Mouse (Mus musculus) thymus, postnatal 4 days (tissue): ENCODE results near the gene Adam10.
A peak's percentile ranks its signal among the peaks of the same experiment; 100 is the strongest.

ENCODE experiments used
- DNase-seq: peaks from one replicate; pipeline ENCODE4 v3.0.0; 2021

Adam10 gene

DNA sequence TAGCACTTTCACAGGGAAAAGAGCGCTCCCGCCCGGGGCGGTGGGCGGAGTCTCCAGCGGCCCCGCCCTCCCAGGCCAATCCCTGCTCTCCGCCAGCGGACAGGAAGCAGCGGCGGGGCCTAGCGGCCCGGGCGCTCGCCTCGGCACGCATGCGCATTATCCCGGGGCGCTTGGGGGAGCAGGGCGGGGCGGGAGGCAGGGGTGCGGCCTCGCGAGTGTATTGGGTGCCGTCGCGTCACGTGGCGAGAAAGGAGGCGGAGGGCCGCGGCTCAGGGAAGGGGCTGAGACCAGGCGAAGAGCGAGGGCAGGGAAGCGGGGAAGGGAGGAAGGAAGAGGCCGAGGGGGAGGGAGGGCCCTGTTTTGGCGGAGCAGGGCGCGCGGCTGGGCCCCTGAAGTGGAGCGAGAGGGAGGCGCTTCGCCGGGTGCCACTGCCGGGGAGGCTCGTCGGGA lies at the start of gene Adam10:
TSS of gene Adam10 (plus strand) at position 316 of the 450 bp plus-strand sequence.
- DNase-seq: peak; percentile 99

DNA sequence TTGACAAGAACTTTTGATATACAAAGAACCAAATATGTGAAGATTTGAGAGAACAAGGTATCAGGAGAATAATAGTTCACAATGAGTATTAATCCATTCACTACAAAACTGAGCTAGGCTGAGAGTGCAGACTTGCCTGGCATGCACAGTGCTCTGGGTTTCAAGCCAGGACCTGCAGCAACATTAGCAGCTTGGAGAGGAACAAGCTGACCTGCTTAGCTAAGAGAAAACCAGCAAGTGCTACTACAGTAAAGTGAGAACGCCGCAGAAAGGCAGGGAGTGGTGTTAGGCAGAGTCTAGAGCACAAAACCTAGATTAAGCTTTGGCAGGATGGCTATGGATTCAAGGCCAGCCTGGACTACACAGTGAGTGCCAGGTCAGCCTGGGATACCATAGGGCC lies 49.1 kb upstream of the Adam10 start:
- DNase-seq: no peak

DNA sequence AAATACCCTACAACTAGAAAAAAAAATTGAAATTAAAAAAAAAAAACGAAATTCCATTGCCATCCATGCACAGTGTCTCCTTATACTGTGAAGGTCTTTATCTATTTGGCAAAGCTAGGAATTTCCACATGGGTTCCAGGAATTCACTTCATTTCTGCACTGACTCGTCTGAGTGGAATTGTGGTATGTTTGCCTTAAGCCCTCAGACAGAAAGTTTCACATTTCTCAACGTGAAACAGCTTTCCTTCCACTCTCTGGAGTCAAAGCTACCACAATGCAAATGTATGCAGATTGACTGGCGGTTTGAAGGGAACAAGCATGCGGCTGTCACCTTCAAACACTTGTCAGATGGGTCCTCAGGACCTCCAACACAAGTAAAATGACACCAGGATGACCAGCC lies 47.1 kb upstream of the Adam10 start:
- DNase-seq: no peak

DNA sequence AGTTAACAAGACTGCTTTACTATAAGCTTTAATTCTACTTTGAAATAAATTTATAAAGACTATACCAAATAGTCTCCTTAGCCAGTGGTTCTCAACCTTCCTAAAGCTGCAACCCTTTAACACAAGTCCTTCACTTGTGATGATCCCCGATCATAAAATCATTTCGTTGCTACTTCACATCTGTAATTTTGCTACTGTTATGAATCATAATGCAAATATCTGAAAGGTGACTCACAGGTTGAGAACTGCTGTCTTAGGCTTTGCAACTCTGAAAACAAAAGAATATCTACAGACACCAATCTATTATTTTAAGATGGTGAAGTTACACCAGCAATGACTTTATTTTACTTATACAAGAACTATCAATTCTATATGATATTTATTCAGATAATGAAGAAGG lies 42.0 kb upstream of the Adam10 start:
- no peak for DNase-seq

DNA sequence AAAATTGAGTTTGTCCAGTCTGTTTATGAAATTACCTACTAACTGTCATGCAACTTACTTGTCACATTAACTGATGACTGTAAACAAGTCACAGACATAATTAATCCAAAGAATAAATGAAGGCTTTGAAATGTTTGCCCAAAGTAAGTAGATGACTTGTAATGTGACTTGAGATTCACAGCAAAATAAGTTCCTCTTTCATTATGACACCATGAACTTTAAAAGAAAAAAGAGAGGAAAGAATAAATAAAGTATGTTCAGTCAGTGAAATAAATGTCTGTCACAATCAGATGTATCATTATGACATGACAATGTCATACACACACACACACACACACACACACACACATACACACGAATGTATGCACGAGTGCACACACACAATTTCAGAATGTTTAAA lies 28.5 kb upstream of the Adam10 start:
- no peak for DNase-seq

DNA sequence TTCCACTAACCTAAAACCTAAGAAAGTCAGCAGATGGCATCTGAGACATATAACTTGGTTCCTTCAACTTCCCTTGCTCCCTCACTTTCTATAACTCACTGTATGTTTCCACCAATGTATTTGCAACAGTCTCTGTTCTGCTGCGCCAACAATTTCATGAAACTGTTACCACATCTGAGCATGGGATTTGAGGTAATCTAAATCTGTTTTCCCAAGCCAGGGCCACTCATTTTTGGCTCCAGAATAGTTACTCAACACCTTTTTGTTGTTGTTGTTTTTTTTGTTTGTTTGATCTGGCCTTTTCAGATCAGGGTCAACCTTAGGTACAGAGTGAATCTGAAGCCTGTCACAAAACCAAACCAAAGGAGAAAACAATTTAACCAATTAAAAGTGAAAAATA lies 27.8 kb upstream of the Adam10 start:
- no peak for DNase-seq

DNA sequence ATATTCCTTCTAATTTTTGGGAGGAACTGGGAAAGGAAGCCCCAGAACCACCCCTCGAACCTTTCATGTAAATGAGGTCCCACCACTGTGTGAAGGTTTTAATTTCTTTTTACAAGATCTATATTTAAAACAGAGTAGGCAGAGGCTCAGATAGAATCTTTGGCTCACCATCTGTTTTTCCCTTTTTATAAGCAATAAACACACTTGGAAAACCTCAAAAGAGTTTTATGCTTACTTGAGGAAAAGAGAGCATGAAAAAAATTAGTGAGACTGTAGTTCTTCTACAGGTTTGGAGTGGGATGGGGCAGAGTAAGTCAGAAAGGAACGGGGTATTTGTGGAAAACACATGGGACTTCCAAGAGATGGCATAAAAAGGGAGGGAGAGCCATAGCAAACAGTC lies 26.6 kb upstream of the Adam10 start:
- DNase-seq: no peak

DNA sequence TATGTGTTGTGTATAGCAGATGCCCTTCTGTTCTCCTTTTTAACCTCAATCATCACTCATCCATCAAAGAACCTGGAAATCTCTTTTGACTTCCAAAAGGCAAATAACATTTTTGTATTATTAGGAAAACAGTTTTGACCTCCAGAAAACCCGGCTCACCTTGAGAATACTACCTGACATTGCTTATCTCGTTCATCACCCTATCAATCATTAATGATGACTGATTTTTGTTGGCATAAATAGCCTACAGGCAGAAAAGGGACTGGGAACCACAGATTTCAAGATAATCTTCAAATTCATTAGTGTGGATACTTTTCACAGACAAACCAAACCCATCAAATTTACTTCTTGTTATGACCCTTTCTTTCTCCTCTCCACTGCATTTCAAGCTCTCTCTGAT lies 24.9 kb upstream of the Adam10 start:
- no peak for DNase-seq

DNA sequence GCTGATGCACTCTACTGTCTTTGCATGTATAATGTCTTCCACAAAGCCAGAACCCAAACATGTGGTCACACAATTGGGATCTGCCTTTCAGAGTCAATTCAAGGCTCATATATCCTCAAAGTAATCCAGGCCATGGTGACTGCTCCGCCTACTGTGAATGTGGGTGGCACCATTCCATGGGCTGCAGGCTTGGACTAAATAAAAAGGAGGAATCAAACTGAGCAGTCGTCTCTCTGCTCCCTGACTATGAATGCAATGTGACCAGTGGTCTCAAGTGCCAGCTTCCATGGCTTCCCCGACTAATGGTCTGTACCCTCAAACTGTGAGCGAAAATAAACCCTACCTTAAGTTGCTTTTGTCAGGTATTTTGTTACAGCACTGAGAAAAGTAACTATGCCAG lies 24.3 kb upstream of the Adam10 start:
- no peak for DNase-seq

DNA sequence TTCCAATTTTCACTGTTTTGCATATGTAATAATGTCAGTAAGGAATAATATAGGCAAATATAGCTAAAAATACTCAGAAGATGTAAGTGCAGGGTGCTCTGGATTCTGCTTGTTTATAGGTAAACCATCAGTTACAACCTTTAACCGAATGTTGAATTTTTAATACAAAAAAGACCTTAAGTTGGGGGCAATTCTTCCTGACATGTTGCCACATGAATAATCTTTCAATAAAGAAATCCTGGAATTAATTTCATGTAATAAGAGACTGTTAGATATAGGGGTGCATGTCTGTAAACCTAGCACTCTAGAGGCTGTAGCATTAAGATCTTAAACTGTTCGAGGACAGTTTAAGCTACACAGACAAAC lies 23.1 kb upstream of the Adam10 start:
- DNase-seq: no peak

DNA sequence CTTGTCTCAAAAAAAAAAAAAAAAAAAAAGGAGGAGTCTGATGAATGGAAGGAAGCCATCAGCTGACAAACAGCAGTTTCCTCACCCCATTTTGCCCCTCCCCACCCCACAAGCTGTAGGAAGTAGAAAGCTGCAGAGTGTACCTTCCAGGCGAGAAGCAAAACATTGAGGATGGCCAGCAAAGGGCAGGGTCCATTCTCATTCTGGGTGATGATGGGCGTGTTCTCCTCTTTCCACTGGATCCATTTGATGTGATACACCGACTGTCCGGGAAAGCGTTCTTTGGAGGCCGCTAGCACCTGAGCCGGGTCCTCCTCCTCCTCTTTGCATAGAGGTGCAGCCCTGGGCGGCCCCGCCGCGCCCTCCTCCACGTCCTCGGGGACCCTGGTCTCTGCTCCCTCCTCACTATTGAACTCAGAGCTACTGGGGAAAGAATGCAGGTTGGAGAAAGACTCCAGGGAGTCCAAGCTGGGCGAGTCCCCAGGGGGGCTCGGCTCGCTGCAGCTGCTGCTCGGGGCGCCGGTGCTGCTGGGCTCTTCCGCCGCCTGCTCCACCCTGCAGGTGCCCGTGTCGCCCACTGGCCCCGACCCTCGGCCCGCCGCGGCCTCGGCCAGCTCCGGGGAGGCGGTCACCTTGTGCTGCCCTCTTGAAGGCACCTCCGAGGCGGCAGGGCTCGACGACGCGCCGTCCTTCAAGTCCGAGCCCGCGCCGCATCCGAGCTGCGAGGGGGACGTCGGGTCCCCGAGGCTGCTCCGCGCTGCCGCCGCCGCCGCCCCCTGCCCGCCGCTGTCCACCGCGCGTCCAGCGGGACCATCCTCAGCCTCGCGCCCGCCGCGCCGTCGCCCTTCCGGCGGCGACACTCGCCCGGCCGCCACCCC lies 22.4 kb upstream of the Adam10 start, which contains the start of gene Gm10642:
TSS of gene Gm10642 (plus strand) at position 122 of the 878 bp plus-strand sequence.
- DNase-seq: peak; percentile 79

DNA sequence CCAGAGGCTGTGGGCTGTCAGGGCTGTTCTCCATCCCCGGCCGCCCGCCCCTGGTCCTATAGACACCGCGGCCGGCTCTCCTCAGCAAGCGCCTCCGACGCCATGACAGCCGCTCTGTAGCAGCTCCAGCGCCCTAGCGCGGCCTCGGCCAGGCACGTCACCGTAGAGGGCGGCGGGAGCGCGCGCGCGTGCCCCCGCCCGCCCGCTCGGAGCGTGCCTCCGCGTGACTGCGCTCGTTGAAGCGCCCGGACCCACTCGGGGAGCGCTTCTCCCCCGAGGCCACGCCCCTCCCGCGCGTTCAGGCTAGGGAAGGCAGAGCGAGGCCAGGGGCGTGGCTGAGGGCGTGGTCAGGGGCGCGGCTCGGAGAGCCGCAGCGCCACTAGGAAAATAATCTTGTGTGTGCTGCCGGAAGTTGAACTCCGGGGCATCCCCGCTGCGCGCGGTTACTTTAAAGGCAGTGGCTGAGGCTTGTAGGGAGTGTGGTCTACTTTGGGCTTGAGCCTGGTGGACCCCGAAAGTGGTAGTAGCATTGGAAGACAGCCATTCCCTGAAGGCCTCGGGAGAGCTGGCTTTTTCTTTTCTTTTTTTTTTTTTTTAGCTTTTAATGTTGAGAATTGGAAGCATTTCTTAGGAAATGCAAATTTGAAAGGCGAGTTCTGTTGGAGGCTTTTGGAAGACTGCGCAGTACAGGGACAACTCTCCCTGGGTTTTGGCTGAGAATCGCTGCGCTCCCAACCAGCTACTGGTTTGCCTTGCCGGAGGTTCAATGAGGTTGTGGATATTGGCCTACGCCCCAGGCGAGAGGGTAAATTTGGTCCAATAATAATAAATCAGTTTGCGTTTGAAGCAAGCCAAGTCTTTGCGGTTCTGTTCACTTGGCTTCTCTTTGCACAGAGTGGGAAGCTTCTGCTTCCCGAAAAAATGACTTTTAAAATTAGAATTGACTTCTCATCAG lies 21.5 kb upstream of the Adam10 start, which contains the start of gene Mindy2:
TSS of gene Mindy2 (minus strand) at position 162 of the 955 bp plus-strand sequence.
- peak; percentile 100 for DNase-seq

DNA sequence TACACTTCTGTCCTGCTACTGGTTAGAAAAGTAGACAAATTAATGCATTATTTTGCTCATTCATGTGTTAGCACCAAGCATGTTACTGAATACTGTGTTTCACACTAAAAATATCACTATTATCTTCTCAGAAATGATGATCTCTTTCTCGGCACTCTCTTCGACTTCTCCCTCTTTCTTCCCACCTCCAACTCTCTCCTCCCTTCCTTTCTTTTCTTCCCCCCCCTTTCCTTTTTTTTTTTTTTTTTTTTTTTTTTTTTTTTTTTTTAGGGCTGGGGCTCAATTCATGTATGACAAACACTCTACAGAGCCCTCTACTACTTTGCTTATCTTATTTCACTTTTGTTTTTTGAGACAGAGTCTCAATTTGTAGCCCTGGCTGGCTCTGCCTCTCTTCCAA lies 20.5 kb upstream of the Adam10 start:
- DNase-seq: no peak

DNA sequence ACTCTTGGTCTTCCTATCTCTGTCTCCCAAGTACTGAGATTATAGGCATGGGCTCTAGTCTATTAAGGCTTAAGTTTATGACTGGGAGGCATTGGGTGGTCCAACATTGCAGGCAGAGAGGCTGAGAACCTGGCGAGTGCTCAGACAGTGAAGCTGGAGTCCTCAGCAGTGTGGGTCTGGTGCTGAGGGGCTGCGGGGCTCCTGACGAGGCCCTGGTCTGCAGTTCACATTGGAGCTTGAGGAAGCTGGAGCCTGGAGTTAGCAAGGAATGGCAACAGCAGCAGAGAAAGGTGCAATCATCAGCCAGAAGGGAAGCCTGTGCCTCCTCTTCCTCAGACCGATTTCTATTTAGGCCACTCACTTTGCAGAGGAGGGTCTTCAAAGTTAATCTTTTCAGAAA lies 13.9 kb upstream of the Adam10 start:
- no peak for DNase-seq

DNA sequence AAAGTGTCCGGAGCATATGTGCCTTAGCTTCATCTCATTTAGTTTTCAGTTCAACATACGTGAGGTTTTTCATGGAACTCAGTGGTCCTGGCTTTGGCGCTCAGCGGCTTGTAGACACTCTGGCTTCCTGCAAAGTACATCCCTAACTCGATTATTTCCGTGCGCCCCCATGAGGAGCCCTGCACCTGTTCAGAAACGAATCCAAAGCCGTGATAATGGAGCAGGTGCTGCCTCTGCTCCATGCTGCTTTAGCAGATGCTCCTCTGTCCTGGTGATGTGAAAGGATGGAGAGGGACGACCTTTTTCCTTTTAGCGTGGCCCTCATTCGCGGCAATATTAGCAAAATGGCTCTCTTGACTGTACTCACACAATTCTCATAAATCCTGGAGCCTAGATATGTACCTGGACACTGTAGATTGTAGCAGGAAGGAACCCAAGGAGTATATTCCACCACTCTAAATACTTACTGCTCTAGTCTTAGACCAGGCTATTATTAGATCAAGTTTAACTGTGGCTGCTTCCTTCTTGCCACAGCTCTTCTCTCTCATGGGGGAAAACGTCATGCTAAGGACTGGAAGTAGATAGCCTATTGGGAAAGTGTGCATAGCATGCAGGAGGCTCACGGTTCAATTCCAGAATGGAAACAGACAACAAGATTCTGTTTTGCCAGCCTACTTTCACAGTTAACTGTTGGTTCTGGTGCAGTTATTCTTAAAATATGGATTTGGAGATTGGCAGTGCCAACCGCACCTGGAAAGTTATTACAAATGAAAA lies 13.2 kb upstream of the Adam10 start:
- no peak for DNase-seq

DNA sequence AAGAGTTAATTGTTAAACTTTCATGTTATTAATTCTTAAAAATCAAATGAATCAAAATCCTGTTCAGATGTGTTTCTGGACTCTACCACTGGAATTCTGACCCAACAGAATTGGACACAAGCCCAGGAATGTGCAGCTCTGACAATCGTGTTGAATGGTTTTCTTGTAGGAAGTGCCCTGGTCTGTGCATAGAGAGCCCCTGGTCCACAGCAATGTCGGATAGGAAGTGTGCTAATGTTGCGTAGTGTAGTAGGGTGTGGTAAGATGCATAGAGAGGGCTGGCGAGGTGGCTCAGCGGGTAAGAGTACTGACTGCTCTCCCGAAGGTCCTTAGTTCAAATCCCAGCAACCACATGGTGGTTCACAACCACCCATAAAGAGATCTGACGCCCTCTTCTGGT lies 12.0 kb upstream of the Adam10 start:
- no peak for DNase-seq

DNA sequence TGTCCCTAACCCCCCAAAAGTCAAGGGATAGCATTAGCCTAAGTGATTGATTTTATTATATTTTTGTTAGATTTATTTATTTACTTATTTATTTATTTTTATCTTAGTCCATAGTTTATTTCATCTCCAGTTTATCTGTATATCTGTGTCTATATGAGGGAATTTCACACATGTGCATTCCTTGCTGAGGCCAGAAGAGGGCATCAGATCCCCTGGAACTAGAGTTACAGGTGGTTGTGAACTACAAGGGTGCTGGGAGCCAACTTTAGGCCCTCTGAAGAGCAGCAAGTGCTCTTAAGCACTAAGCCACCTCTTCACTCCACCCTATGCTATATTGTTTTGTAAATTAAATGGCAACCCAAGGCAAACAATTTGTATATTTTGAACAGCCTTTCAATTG lies 10.7 kb upstream of the Adam10 start:
- peak; percentile 38 for DNase-seq

DNA sequence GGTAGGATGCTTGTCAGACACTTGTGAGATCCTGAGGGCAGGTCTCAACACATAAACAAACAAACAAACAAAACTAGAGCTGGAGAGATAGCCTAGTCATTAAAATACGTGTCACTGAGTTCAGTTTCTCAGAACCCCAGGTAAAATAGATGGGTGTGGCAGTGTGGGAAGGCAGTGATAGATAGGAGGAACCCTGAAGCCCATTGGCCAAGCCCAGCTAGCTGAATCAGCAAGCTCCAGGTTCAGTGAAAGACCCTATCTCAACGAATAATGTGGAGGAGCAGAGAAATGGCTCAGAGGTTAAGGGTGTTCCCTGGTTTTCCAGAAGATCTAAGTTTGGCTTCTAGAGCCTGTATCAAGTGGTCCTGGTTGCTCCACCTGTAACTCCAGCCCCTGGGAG lies 9.6 kb upstream of the Adam10 start:
- DNase-seq: no peak

DNA sequence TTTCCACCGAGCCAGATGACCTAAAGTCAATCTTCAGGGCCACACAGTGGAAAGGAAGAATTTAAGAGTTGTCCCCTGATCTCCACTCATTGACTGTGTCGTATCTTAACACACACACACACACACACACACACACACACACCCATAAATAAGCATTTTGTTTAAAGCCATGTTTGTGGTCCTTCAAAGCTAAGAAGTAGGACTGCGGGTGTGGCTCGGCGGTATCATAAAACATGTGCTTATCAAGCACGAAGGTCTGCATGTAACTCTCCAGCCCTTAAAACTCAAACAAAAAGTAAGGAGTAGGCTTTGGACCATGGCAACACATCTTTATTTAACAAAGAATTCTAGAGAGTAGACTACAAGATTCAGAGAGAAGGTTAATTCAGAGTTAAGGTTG lies 8.4 kb upstream of the Adam10 start:
- DNase-seq: no peak

DNA sequence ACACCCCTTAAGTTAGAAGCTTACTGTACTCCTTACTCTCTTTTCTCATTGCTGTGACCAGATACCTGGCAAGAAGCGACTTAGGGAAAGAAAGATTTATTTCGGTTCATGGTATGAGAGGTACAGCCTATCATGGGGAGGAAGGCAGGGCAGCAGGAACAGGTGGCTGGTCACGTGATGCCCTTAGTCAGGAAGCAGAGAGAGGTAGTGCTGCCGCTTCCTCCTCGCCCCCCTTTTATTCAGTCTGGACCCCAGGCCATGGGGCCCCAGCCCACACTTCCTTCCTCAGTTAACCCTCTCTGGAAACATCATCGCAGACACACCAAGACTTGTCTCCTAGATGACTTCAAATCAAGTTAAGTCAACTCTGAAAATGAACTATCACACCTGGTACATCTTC lies 7.5 kb upstream of the Adam10 start:
- DNase-seq: peak; percentile 75

DNA sequence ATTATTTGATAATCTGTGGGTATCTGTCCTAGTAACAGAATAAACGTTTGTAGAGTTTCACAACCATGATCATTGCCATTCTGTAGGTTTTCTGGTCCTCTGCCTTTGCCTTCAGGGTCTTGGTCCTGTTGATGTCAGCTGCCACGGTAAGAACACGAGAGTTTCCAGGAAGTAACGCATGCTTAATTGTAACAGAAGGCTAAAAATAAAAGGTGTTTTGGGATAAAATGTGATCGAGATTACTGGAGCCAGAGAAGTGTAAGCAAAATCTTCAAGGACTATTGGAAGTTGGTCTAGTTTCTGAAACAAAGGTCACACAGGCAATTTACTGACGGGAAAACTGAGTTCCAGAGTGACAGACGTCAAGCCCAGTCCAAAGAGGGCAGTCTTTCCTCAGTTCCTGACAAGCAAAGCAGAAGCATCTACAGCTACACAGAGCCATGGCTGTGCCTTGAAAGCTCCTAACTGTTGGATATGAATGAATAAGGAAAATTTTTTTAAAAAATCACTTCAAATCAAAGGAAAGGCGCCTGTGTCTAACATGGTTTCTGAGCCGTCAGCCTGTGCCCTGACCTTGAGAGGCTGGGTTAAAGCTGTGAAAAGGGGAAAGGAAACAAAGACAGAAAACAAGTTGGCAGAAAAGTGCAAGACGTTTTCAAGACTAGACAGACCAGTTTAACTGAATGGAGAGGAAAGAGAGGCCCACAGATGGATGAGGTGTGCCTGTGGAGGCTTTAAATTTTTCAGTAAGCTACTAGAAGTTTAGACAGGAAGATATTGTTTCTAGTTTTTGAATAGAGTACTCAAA lies 6.8 kb upstream of the Adam10 start:
- peak; percentile 39 for DNase-seq

DNA sequence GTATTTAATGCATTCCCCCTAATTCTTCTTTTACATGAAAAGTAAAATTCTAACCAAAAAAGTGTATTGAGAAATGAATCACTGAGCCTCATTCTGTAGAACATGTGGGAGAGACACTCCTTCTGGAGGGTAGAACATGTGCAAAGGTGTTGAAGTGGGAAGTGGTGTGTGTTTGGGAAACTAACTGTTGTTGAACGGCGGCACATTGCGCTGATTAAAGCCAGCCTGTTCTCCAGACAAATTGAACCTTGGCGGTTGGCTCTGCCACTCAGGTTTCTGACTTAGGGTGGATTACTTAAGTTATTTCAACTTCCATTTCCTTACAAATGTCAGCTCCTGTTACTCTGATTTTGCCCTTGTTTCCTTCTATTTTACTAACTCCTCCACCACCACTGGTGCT lies 5.1 kb upstream of the Adam10 start:
- DNase-seq: no peak
